Mouse (Mus musculus): Measurements from ENCODE around the gene Baz1b. TPM values are rescaled to one million over a fixed set of nuclear protein-coding genes. Genes with fewer than 3 reads are reported as not detected.
A peak's percentile ranks its signal among the peaks of the same experiment; 100 is the strongest.

Baz1b gene
- polyA plus RNA-seq, 1 experiment, result 16.2 TPM

- no peak for DNase-seq (ENCODE audit: low read depth, low spot score)
- WGBS, result 36% methylated on average over 30 of the region's 30 CpGs
These were observed 71.5 kb downstream of the Baz1b start for GRCm38 (mm10) chr5:135258280-135259150.

DNA sequence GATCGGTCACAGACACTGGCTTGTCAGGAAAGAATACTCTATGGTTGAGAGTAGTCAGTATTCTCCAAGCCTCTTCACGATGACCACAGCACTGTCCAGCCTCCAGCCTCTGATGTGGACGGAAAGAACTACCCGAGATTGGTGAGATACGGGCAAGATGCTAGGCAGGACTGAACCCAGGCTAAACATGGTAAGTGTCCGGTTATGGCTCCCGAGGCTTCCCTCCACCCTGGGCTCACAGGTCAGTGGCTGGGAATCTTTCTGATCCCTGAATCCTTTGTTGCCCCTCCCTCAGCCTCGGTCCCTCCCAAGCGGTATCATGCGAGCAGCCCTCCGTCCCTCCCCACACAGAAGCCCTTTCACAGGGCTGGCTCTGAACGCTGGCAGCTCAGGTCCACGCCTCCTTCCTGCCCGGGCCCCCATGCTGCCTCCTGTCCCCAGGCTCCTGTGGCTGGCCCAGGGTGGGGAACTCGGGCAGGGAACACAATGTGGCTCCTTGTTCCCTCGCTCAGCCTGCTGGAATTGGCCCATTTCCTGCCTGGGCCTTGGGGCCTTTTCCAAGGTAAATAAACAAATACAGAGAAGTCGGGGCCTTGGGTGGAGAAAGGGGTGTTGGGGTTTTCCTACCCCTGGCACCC is 76.9 kb downstream of the Baz1b start:
- DNase-seq (ENCODE audit: low read depth, low spot score), result no peak
- 8% methylated on average over 17 of the region's 17 CpGs for WGBS

GRCm38 (mm10) chr5:135264548-135264947 is 77.5 kb downstream of the Baz1b start:
- peak; percentile 36 for DNase-seq (ENCODE audit: low read depth, low spot score)

DNA sequence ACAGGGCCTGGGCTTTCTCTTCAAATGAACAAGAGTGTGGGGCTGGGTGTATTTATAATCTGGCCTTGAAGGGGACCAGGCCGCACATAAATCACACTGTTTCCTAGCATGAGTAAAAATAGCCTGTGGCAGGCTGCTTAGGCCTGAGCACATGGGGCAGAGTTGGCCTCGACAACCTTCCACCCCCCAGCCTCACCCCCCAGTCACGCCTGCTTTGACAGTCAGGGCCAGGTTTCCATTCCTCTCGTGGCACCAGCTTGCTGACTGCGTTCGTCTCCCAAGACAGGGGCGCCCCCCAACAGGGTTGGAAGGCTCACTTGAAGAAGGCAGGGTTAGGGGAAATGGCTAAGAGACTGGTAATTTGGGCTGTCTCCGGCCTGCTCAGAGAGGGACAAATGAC is 82.4 kb downstream of the Baz1b start:
- WGBS, result 72% methylated on average over 8 of the region's 8 CpGs
- no peak for DNase-seq (ENCODE audit: low read depth, low spot score)

More at GRCm38 (mm10) chr5:135264548-135264947, 77.5 kb downstream of the Baz1b start:
- WGBS, result 19% methylated on average over 9 of the region's 9 CpGs

- no peak for DNase-seq (ENCODE audit: low read depth, low spot score)
- 59% methylated on average over 4 of the region's 4 CpGs for WGBS
These were observed 83.3 kb downstream of the Baz1b start for GRCm38 (mm10) chr5:135270361-135270760.

DNA sequence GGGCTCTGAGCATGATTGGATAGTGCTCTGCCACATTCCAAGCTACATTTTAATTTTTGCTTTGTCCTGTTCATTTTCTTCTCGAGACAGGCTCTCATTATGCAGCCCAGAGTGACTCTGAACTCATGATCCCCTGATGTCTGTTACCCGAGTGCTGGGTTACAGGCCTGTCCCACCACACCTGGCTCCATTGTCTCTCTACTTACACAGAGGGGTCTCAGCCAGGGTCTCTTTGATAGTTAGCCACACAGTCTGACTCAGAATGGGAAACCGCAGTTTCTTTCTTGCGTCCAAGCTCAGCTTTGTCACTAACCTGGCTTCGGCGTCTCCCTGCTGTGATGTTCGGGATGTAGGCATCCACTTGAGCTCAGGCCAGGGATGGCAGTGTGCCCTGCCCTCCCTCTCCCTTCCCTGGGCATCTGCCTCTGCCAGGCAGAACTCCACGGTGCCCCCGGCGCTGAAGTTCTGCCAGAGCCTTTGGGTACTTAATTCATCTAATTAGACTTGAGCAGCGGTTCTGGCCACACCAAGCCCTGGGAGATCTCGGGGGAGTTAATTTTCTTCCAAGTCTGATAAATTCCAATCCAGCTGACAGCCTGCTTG is 84.6 kb downstream of the Baz1b start:
- 69% methylated on average over 12 of the region's 12 CpGs for WGBS
- DNase-seq (ENCODE audit: low read depth, low spot score), result no peak

- no peak for DNase-seq (ENCODE audit: low read depth, low spot score)
- 52% methylated on average over 15 of the region's 15 CpGs for WGBS
These were observed 87.8 kb downstream of the Baz1b start for GRCm38 (mm10) chr5:135274663-135275396.

GRCm38 (mm10) chr5:135276597-135276996 is 89.5 kb downstream of the Baz1b start:
- 26% methylated on average over 36 of the region's 36 CpGs for WGBS
- DNase-seq (ENCODE audit: low read depth, low spot score), result no peak

- 64% methylated on average over 9 of the region's 9 CpGs for WGBS
- no peak for DNase-seq (ENCODE audit: low read depth, low spot score)
These were observed 93.2 kb downstream of the Baz1b start for GRCm38 (mm10) chr5:135280226-135280625.

GRCm38 (mm10) chr5:135285211-135285610 is 98.1 kb downstream of the Baz1b start:
- 66% methylated on average over 3 of the region's 3 CpGs for WGBS

DNA sequence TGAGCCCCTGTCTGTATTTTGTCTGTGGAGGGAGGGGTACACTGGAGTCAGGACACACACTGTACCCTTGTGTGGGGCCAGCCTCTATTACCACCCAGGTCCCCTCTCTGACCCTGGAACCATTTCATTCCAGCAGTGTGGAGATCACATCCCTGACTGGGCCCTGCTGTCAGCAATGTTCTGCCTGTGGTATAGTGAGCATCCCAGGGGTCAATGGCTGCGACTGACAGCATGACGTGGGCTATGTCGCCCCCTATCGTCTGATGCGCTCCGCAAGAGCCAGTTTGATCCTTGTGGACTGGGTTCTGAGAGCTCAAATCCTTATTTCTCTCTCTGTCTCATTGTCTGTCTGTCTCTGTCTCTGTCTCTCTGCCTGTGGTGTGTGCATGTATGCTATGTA is 99.1 kb downstream of the Baz1b start:
- no peak for DNase-seq (ENCODE audit: low read depth, low spot score)
- 0% methylated on average over 6 of the region's 6 CpGs for WGBS

More at GRCm38 (mm10) chr5:135285211-135285610, 98.1 kb downstream of the Baz1b start:
- DNase-seq (ENCODE audit: low read depth, low spot score), result no peak

GRCm38 (mm10) chr5:135286926-135287325 is 99.9 kb downstream of the Baz1b start:
- DNase-seq (ENCODE audit: low read depth, low spot score), result no peak
- WGBS, result 79% methylated on average over 5 of the region's 5 CpGs

- no peak for DNase-seq (ENCODE audit: low read depth, low spot score)
- 80% methylated on average over 6 of the region's 6 CpGs for WGBS
These were observed 103.6 kb downstream of the Baz1b start for GRCm38 (mm10) chr5:135290703-135291102.

DNA sequence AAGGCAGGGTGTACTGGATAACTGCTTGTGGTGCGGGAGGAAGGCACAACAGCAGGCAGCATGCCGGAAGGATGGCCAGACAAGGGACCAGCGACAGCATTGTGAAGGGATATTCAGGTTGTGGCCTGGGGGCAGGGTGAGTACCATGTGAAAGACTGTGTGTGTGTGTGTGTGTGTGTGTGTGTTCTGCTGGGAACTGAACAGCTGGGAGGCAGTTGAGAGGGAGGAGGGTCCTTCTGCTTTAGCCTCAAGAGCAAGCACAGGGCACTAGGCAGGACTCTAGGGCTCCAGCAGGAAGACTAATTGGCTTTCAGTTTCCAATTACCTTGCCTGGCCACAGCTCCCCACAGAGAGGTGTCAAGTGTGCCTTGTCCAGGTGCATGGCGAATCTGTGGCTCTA is 104.1 kb downstream of the Baz1b start:
- DNase-seq (ENCODE audit: low read depth, low spot score), result no peak
- 62% methylated on average over 4 of the region's 4 CpGs for WGBS

DNA sequence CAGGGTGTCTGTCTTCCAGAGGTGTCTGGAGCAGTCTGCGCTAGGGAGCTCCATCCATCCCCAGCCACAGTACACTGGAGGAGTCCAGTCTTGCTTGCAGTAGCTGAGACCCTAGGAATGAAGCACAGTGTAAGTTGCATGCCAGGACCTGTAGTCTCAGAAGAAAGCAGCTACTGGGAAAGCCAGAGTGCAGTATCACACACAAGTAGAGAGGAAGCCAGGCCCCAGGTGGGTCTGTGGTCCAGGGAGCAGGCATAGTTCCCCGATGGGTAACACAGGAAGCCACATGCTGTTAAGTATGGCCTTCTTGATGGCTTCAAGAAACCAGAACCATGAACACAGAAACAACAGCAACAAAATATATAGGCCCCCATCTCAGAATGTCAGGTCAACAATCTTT is 104.9 kb downstream of the Baz1b start:
- 85% methylated on average over 2 of the region's 2 CpGs for WGBS
- no peak for DNase-seq (ENCODE audit: low read depth, low spot score)

Other genes with a start within 250 kb of the Baz1b start
- gene Cldn4, start 240.3 kb upstream of the Baz1b start, polyA plus RNA-seq (2012; rRNA removed), result 111 and 235 TPM in 2 replicates
- gene Cldn3, start 201.1 kb upstream of the Baz1b start, polyA plus RNA-seq (2012; rRNA removed), result 796 and 924 TPM in 2 replicates
- gene Abhd11, start 178.1 kb upstream of the Baz1b start, polyA plus RNA-seq (2012; rRNA removed), result 159 and 170 TPM in 2 replicates
- gene Stx1a, start 163.8 kb upstream of the Baz1b start, polyA plus RNA-seq (2012; rRNA removed), result 6.4 and 6.8 TPM in 2 replicates
- gene Dnajc30, start 123.1 kb upstream of the Baz1b start, polyA plus RNA-seq (2012; rRNA removed), result 31.4 and 38.8 TPM in 2 replicates
- 52.2 and 65.6 TPM in 2 replicates for gene Bud23, start 122.3 kb upstream of the Baz1b start, polyA plus RNA-seq (2012; rRNA removed)
- 3.0 and 4.0 TPM in 2 replicates for gene Vps37d, start 109.0 kb upstream of the Baz1b start, polyA plus RNA-seq (2012; rRNA removed)
- 80.5 and 207 TPM in 2 replicates for gene Mlxipl, start 97.4 kb upstream of the Baz1b start, polyA plus RNA-seq (2012; rRNA removed)
- gene Tbl2, start 37.6 kb upstream of the Baz1b start, polyA plus RNA-seq (2012; rRNA removed), result 8.9 and 11.7 TPM in 2 replicates
- gene Bcl7b, start 19.0 kb upstream of the Baz1b start, polyA plus RNA-seq (2012; rRNA removed), result 26.3 and 28.4 TPM in 2 replicates
- gene Fzd9, start 64.0 kb downstream of the Baz1b start, polyA plus RNA-seq (2012; rRNA removed), result 2.8 and 3.7 TPM in 2 replicates
- gene Fkbp6, start 162.8 kb downstream of the Baz1b start, polyA plus RNA-seq (2012; rRNA removed), result not detected in 2 replicates
- not detected in 2 replicates for gene Trim50, start 166.0 kb downstream of the Baz1b start, polyA plus RNA-seq (2012; rRNA removed)
- gene Nsun5, start 182.7 kb downstream of the Baz1b start, polyA plus RNA-seq (2012; rRNA removed), result 23.1 and 25.2 TPM in 2 replicates
- gene Pom121, start 207.3 kb downstream of the Baz1b start, polyA plus RNA-seq (2012; rRNA removed), result 13.7 and 14.7 TPM in 2 replicates